ENCODE assay signal across 12 mouse cellular contexts in the genomic region with DNA sequence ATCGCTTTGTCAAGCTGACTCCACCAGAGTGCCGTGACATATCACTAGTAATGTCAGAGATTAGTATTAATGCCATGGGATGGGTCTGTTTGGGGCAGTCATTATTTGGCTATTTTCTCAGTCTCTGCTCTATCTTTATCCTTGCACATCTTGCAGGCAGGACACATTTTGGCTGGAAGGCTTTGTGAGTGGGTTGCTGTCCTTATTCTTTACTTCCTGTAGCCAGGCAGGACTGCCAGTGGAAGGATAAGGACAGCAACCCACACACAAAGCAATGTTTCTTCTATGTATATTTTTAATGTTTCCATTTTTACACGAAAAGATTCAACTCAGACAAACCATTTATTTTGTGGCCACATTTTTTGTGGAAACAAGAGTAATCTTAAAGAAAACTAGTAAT.
"Had no signal": no experiment of that assay in that cellular context is flagged by ENCODE, and none has a peak within 500 bp of the region (broad histone marks: within the 10 kb centered on the region; RNA-seq: fewer than 3 reads in every experiment).

No protein-coding gene starts in this region.

- DNase-seq: kidney, adult 2 months; kidney, postnatal 14 days; layer of hippocampus, adult 9-11 months; layer of hippocampus, postnatal 36 days; lung, adult 2 months; lung, postnatal 10 days; lung, postnatal 4 days; midbrain, embryonic 14.5 days; retina, postnatal 1 day; thymus, adult 18-20 months; thymus, postnatal 14 days had no signal

- ATAC-seq: intestine, embryonic 16.5 days had no signal
